Mouse (Mus musculus): ENCODE results near the gene Dgat2. TPM values are rescaled to one million over a fixed set of nuclear protein-coding genes. Genes with fewer than 3 reads are reported as not detected.

Gene Dgat2
- 1.4 to 2.9 TPM (median 2.6 TPM) in 4 replicates for total RNA-seq (2023; ENCODE audit: inconsistent age)

GRCm38 (mm10) chr7:99182432-99183172, at the start of gene Dgat2:
TSS of gene Dgat2 (minus strand) at chr7:99182719.

DNA sequence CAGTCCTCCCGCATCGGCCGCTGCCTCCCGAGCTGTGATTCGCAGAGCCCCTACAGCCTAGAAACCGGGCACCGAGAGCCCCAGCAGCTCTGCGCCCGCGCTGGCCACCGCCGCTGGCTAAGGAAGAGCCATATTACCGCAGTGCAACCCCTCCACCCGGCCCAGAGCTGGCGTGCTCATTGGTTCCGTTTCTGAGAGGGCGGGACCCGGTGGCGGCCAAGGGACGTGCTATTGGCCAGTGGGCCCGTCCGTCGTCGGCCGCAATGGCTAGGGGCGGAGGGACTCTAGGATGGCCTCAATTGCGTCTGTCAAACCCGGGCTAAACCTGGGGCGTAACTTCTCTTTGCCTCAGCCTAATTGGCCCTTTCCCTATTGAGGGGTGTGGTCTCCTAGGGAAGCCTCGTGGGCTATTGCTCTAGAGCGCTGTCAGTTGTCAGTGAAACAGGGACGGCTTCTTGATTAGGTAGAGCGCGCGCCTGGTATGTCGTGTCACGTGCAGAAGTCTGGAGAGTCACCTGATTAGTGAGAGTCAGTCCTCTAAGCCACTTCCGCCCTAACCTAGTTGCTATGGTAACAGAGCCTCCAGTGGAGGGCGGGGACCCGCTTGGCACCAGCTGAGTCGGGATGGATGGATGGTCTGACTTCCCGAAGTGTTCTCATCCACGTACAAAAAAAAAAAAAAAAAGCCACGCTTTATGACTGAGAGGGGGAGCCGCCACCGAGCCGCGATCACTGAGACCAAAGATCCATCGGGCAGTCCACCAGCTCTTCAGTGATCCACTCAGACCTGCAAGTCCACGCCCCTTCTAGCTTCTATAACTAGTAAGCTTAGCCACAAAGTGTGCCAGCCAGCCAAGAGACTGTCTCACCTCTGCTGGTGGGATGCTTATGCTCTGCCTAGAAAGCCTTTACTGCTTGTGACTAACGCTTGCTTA, 41.3 kb downstream of the Dgat2 start, which contains the start of gene Uvrag:
Uvrag (minus strand) TSS at position 158 of the 935 bp plus-strand sequence.

Other genes starting within 250 kb of the Dgat2 start
- 189 to 270 TPM (median 212 TPM) in 4 replicates for gene Uvrag, start 41.6 kb downstream of the Dgat2 start, total RNA-seq (2023; ENCODE audit: inconsistent age)
- not detected in 4 replicates for gene Mogat2, start 55.9 kb upstream of the Dgat2 start, total RNA-seq (2023; ENCODE audit: inconsistent age)
- not detected in 4 replicates for gene Map6, start 84.7 kb upstream of the Dgat2 start, total RNA-seq (2023; ENCODE audit: inconsistent age)
- 0.26 to 0.42 TPM (median 0.39 TPM) in 3 of 4 replicates, not detected in the other for gene Serpinh1, start 170.5 kb upstream of the Dgat2 start, total RNA-seq (2023; ENCODE audit: inconsistent age)
- gene Gdpd5, start 198.7 kb upstream of the Dgat2 start, total RNA-seq (2023; ENCODE audit: inconsistent age) = 2.1 to 3.0 TPM (median 2.8 TPM) in 4 replicates

All from B cell, adult (primary cell).